Mouse (Mus musculus): ENCODE data around the gene Ppp3r1. TPM values are rescaled to one million over a fixed set of nuclear protein-coding genes. Genes with fewer than 3 reads are reported as not detected.

The Ppp3r1 gene
- total RNA-seq (2018; cell fraction: chromatin; rRNA removed): 10 to 100 TPM in 24 of 26 experiments, 1 to 10 TPM in 2; 8.9 to 50.5 (median 29.2) TPM
- 100 to 1,000 TPM; 101 to 141 (median 119) TPM for total RNA-seq (2018; cell fraction: cytosol; rRNA removed)
- total RNA-seq (2018; cell fraction: nucleus; rRNA removed): 100 to 1,000 TPM in 3 of 26 experiments, 10 to 100 TPM in 23; 25.5 to 141 (median 61.8) TPM
- polyA plus RNA-seq (2018): 104 to 123 TPM (median 116 TPM) in 3 replicates

- H3K36me3 ChIP-seq (ENCODE audit: inconsistent target): no peaks in the 10 kb centered on the region
- H3K27ac ChIP-seq: peak within 1 kb of the TSS; percentile 80
- peaks cover 44% of the 10 kb centered on the region for H3K79me2 ChIP-seq (ENCODE audit: inconsistent target)
- peak within 1 kb of the TSS; percentile 91 for H3K4me3 ChIP-seq (ENCODE audit: inconsistent target)
- WGBS (ENCODE audit: missing documents): under 1% methylated on average over 88 of the region's 89 CpGs
Measured at GRCm38 (mm10) chr11:17158858-17159737, at the start of gene Ppp3r1. Ppp3r1 (plus strand) TSS chr11:17159263.

- no peaks in the 10 kb centered on the region for H3K36me3 ChIP-seq (ENCODE audit: inconsistent target)
- no peak overlapping the region for H3K27ac ChIP-seq
- no peaks in the 10 kb centered on the region for H3K79me2 ChIP-seq (ENCODE audit: inconsistent target)
- H3K4me3 ChIP-seq (ENCODE audit: inconsistent target): no peak overlapping the region
- 80% methylated on average over 1 of the region's 1 CpGs for WGBS (ENCODE audit: missing documents)
Measured at GRCm38 (mm10) chr11:17112419-17113090, 46.5 kb upstream of the Ppp3r1 start.

GRCm38 (mm10) chr11:17126418-17126817 is 32.6 kb upstream of the Ppp3r1 start:
- Histone ChIP-seq H3K36me3 (ENCODE audit: inconsistent target) (no peaks in the 10 kb centered on the region), H3K79me2 (ENCODE audit: inconsistent target) (no peaks in the 10 kb centered on the region), H3K4me3 (ENCODE audit: inconsistent target) (no peak overlapping the region), H3K27ac (no peak overlapping the region)
- 78% methylated on average over 2 of the region's 2 CpGs for WGBS (ENCODE audit: missing documents)

DNA sequence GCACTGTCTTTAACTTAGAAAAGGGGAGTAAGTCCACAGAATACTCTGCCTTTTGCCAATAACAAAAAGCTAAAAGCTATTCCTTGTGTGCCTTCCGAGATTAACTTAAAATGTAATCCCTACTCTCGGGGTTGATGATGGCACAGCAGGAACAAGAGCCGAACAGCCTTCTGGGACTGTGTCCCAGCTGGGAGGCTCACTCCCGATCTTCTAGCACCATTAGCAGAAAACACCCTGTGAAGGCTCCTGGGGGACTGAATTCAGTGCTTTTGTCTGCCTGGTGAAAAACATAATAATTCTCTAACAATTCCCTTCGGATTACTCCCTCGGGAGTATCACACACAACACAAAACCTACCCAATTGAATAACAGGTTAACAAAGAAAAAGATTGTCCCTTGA is 23.4 kb upstream of the Ppp3r1 start:
- no peak overlapping the region for H3K4me3 ChIP-seq (ENCODE audit: inconsistent target)
- WGBS (ENCODE audit: missing documents): 94% methylated on average over 6 of the region's 6 CpGs
- H3K36me3 ChIP-seq (ENCODE audit: inconsistent target): no peaks in the 10 kb centered on the region
- H3K27ac ChIP-seq: no peak overlapping the region
- H3K79me2 ChIP-seq (ENCODE audit: inconsistent target): no peaks in the 10 kb centered on the region

- Histone ChIP-seq H3K27ac (no peak overlapping the region), H3K4me3 (ENCODE audit: inconsistent target) (no peak overlapping the region), H3K36me3 (ENCODE audit: inconsistent target) (no peaks in the 10 kb centered on the region), H3K79me2 (ENCODE audit: inconsistent target) (no peaks in the 10 kb centered on the region)
- 91% methylated on average over 5 of the region's 6 CpGs for WGBS (ENCODE audit: missing documents)
Measured at GRCm38 (mm10) chr11:17138306-17139033, 20.6 kb upstream of the Ppp3r1 start.

GRCm38 (mm10) chr11:17159738-17160241 is 727 bp downstream of the Ppp3r1 start:
- Histone ChIP-seq H3K4me3 (ENCODE audit: inconsistent target) (peak overlapping the region; percentile 91), H3K36me3 (ENCODE audit: inconsistent target) (no peaks in the 10 kb centered on the region), H3K79me2 (ENCODE audit: inconsistent target) (peaks cover 51% of the 10 kb centered on the region), H3K27ac (peak overlapping the region; percentile 68)
- 2% methylated on average over 35 of the region's 46 CpGs for WGBS (ENCODE audit: missing documents)

- H3K4me3 ChIP-seq (ENCODE audit: inconsistent target): peak overlapping the region; percentile 91
- peaks cover 56% of the 10 kb centered on the region for H3K79me2 ChIP-seq (ENCODE audit: inconsistent target)
- peak overlapping the region; percentile 68 for H3K27ac ChIP-seq
- no peaks in the 10 kb centered on the region for H3K36me3 ChIP-seq (ENCODE audit: inconsistent target)
- 3% methylated on average over 11 of the region's 12 CpGs for WGBS (ENCODE audit: missing documents)
Measured at GRCm38 (mm10) chr11:17160242-17160641, 1.2 kb downstream of the Ppp3r1 start.

DNA sequence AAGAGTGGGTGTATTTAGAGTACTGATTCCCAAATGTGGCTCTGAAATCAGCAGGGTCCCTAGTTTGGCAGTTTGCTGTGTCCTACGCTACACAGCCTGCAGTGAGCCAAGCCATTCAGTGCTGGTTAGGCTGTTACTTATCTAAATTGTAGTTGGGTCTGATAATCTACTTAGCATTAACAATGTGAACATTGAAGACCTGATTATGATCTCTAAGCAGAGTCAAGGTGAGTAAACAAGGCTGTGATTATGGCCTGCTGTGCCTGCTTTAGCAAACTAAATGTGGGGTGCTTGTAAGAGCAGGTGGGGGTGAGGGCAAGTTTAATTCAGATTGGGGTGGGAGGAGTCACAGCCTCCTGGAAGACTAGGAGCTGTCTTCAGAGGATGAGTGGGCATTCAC is 4.9 kb downstream of the Ppp3r1 start:
- Histone ChIP-seq H3K4me3 (ENCODE audit: inconsistent target) (no peak overlapping the region), H3K36me3 (ENCODE audit: inconsistent target) (no peaks in the 10 kb centered on the region), H3K79me2 (ENCODE audit: inconsistent target) (peaks cover 93% of the 10 kb centered on the region), H3K27ac (no peak overlapping the region)
- 100% methylated on average over 1 of the region's 1 CpGs for WGBS (ENCODE audit: missing documents)

DNA sequence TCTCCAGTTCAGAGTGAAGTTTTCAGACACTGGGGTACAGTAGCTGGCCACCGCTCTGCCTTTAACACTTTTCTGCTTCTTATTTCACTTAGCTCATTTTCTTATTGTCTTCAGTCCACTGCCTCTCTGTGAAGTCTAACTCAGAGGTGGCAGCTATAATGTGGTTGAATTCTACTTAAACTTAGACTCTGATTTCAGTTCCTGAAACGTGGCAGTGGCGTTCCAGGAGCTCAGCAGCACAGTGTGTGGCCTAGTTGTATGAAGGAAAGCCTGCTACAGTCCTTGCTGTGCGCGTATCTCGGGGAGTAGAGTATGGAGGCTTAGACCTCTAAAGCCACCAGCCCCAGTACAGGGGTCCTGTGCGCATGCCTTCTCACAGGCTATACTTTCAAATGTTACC is 7.6 kb downstream of the Ppp3r1 start:
- Histone ChIP-seq H3K27ac (no peak overlapping the region), H3K4me3 (ENCODE audit: inconsistent target) (no peak overlapping the region), H3K36me3 (ENCODE audit: inconsistent target) (no peaks in the 10 kb centered on the region), H3K79me2 (ENCODE audit: inconsistent target) (peaks cover 100% of the 10 kb centered on the region)
- WGBS (ENCODE audit: missing documents): 60% methylated on average over 7 of the region's 7 CpGs

DNA sequence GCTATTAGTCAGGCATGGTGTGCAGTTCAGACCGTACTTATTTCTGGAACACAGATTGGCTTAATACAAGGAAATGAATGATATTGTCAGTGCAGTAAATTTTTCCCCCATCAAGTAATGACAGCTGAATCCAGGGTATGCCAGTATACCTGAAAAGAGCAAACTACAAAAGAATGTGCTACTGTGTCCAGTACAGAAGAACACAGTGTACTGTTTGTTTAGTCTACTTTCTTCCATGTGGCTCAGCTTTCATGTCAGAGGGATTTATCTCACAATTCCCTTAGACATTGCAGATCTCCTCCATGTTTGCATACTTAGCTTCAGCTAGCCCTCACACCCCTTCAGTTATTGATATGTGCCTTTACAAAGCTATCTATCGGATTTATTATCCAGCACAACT is 10.2 kb downstream of the Ppp3r1 start:
- Histone ChIP-seq H3K36me3 (ENCODE audit: inconsistent target) (peaks cover 4% of the 10 kb centered on the region; the same call in 1 of the 2 replicates), H3K79me2 (ENCODE audit: inconsistent target) (peaks cover 100% of the 10 kb centered on the region), H3K4me3 (ENCODE audit: inconsistent target) (no peak overlapping the region), H3K27ac (no peak overlapping the region)
- WGBS (ENCODE audit: missing documents): 83% methylated on average over 2 of the region's 2 CpGs

GRCm38 (mm10) chr11:17170938-17171729 is 12.1 kb downstream of the Ppp3r1 start:
- peaks cover 99% of the 10 kb centered on the region for H3K79me2 ChIP-seq (ENCODE audit: inconsistent target)
- no peak overlapping the region for H3K4me3 ChIP-seq (ENCODE audit: inconsistent target)
- peaks cover 4% of the 10 kb centered on the region; the same call in 1 of the 2 replicates for H3K36me3 ChIP-seq (ENCODE audit: inconsistent target)
- H3K27ac ChIP-seq: no peak overlapping the region
- WGBS (ENCODE audit: missing documents): 100% methylated on average over 1 of the region's 1 CpGs

GRCm38 (mm10) chr11:17172300-17172699 is 13.2 kb downstream of the Ppp3r1 start:
- peaks cover 4% of the 10 kb centered on the region; the same call in 1 of the 2 replicates for H3K36me3 ChIP-seq (ENCODE audit: inconsistent target)
- H3K4me3 ChIP-seq (ENCODE audit: inconsistent target): no peak overlapping the region
- H3K79me2 ChIP-seq (ENCODE audit: inconsistent target): peaks cover 99% of the 10 kb centered on the region
- 66% methylated on average over 4 of the region's 4 CpGs for WGBS (ENCODE audit: missing documents)
- no peak overlapping the region for H3K27ac ChIP-seq

DNA sequence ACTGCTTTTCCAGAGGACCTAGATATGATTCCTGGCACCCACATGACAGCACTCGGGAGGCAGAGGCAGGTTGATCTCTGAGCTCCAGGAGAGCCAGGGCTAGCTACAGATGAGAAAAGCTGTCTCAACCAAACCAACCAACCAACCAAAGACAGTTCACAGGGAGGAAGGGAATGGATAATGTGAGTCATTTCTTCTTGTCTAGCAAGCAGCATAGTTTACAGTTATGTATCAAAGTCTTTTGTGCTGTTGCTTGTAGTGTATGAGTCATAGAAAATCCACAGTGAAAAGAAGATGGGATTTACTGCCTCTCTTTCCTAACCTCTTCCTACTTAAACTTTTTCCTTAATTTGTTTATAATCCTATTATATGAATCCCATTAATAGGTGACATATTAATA is 17.6 kb downstream of the Ppp3r1 start:
- no peak overlapping the region for H3K4me3 ChIP-seq (ENCODE audit: inconsistent target)
- 100% methylated on average over 1 of the region's 1 CpGs for WGBS (ENCODE audit: missing documents)

More for the DNA sequence above, 17.6 kb downstream of the Ppp3r1 start:
- Histone ChIP-seq H3K79me2 (ENCODE audit: inconsistent target) (peaks cover 99% of the 10 kb centered on the region), H3K36me3 (ENCODE audit: inconsistent target) (peaks cover 4% of the 10 kb centered on the region; the same call in 1 of the 2 replicates), H3K27ac (no peak overlapping the region)
